Mouse (Mus musculus) midbrain, embryonic 14.5 days (tissue): ENCODE results near the gene Hdac4. TPM values are rescaled to one million over a fixed set of nuclear protein-coding genes. Genes with fewer than 3 reads are reported as not detected.

Experiments
- ATAC-seq: fragments of 200-750 bp; cut with Nextera tagmentation; 2 replicates; pipeline ENCODE4 v1.8.0; 2017; ENCODE audit warnings: moderate number of reproducible peaks, moderate library complexity; ENCODE audit not compliant: low FRiP score, low TSS enrichment
- DNase-seq: peaks from one replicate; pipeline ENCODE4 v3.0.0-alpha.2; 2015
- H3K27ac ChIP-seq: fragments of 300-500 bp; sonication (generic); replicated peaks from 2 replicates; pipeline ENCODE4 v1.5.1; 2014; ENCODE audit warnings: mild to moderate bottlenecking, low read depth, low read length, moderate library complexity
- H3K27me3 ChIP-seq: fragments of 300-500 bp; sonication (generic); 2 replicates; pipeline ENCODE4 v1.6.1; 2014; ENCODE audit warnings: low read length, control low read depth, mixed read lengths; ENCODE audit not compliant: control insufficient read depth, insufficient read depth
- H3K36me3 ChIP-seq: fragments of 300-500 bp; sonication (generic); 2 replicates; pipeline ENCODE4 v1.6.1; 2014; ENCODE audit warnings: low read length, control low read depth; ENCODE audit not compliant: control insufficient read depth, insufficient read depth
- H3K4me1 ChIP-seq: fragments of 300-500 bp; sonication (generic); 2 replicates; pipeline ENCODE4 v1.6.1; 2014; ENCODE audit warnings: mild to moderate bottlenecking, antibody characterized with exemption, low read length, control low read depth; ENCODE audit not compliant: control insufficient read depth, insufficient read depth
- H3K4me2 ChIP-seq: fragments of 300-500 bp; sonication (generic); 2 replicates; pipeline ENCODE4 v1.6.1; 2014; ENCODE audit warnings: mild to moderate bottlenecking, low read length, moderate library complexity
- H3K4me3 ChIP-seq: fragments of 300-500 bp; sonication (generic); replicated peaks from 2 replicates; pipeline ENCODE4 v1.5.1; 2014; ENCODE audit warnings: low read depth, low read length
- H3K9ac ChIP-seq: fragments of 300-500 bp; sonication (generic); replicated peaks from 2 replicates; pipeline ENCODE4 v1.6.1; 2014; ENCODE audit warnings: mild to moderate bottlenecking, low read length, moderate library complexity
- H3K9me3 ChIP-seq: fragments of 300-500 bp; sonication (generic); 2 replicates; pipeline ENCODE4 v1.6.1; 2016; ENCODE audit warnings: low read length, control low read depth, mixed read lengths; ENCODE audit not compliant: control insufficient read depth
- WGBS: fragments of 180-500 bp; shearing (Covaris S2); extraction: QIAGEN DNeasy Blood & Tissue Kit; methylation state at CpG from one replicate; pipeline ENCODE4 v1.1.7; 2014; 5-methylcytosine and 5-hydroxymethylcytosine counted together
- polyA plus RNA-seq: library from polyadenylated mRNA; unstranded; fragments of >200 nt; fragmentation: Nextera tagmentation; extraction: Ambion mirVana; gene quantifications from 2 replicates; pipeline ENCODE4 v1.2.1, GENCODE M21; 2014

Hdac4 gene
- polyA plus RNA-seq, 1 experiment from 2014 or later, result 27.0 TPM

DNA sequence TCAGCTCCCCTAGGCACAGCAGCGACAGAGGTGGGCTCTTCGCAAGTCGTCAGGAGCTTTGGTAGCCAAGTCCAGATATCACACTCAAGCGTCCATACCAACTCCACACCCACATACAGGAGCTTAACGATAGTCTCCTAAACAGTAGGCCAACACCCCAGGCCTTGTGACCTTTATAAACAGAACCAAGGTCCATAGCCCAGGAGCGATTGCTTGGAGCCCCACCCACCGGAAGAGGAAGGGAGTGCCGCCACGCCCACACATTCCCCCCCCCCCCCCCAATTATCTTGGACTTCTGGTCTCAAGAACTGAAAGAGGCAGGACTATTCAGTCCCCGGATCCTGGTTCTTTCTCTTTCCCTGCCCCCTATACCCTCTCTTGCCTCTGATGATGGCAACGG, 301.9 kb downstream of the Hdac4 start:
- H3K4me1 ChIP-seq, result no peaks in the 10 kb centered on the region
- no peak overlapping the region for H3K4me2 ChIP-seq
- no peak overlapping the region for H3K27ac ChIP-seq
- DNase-seq (no peak), ATAC-seq (no peak)
- H3K9me3 ChIP-seq, result no peaks in the 10 kb centered on the region
- H3K36me3 ChIP-seq, result no peaks in the 10 kb centered on the region
- H3K27me3 ChIP-seq, result no peaks in the 10 kb centered on the region
- H3K4me3 ChIP-seq, result no peak overlapping the region
- WGBS, result 94% methylated on average over 11 of the region's 11 CpGs
- H3K9ac ChIP-seq, result no peak overlapping the region

DNA sequence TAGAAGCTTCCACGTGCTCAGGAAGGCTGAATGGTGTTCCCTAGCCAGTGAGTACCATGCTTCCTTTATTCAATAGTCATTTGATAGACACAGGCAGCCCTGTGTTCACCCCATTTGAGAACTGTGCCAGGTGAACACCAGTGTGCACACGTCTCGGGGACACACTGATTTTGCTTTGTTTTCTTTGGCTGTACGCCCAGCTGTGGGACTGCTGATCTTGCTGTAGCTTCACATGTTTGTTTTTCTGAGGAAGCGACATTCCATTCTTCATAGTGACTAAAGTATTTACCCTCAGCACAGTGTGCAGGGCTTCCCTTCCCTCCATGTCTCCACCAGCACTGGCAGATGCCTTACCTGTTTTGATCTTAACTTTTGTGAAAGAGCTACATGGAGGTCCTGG, 312.4 kb downstream of the Hdac4 start:
- Histone ChIP-seq H3K9ac (no peak overlapping the region), H3K36me3 (no peaks in the 10 kb centered on the region), H3K4me2 (no peak overlapping the region), H3K4me3 (no peak overlapping the region), H3K27me3 (no peaks in the 10 kb centered on the region), H3K27ac (no peak overlapping the region), H3K9me3 (peaks cover 10% of the 10 kb centered on the region; the same call in 1 of the 2 replicates), H3K4me1 (no peaks in the 10 kb centered on the region)
- DNase-seq, result peak; percentile 21
- WGBS, result 76% methylated on average over 5 of the region's 5 CpGs
- no peak for ATAC-seq

- ATAC-seq (no peak), DNase-seq (no peak)
- no peaks in the 10 kb centered on the region for H3K27me3 ChIP-seq
- H3K4me1 ChIP-seq, result no peaks in the 10 kb centered on the region
- peaks cover 10% of the 10 kb centered on the region; the same call in 1 of the 2 replicates for H3K9me3 ChIP-seq
- H3K36me3 ChIP-seq, result no peaks in the 10 kb centered on the region
- no peak overlapping the region for H3K9ac ChIP-seq
- no peak overlapping the region for H3K4me2 ChIP-seq
- 80% methylated on average over 8 of the region's 8 CpGs for WGBS
- no peak overlapping the region for H3K27ac ChIP-seq
- H3K4me3 ChIP-seq, result no peak overlapping the region
These were observed 314.6 kb downstream of the Hdac4 start for GRCm38 (mm10) chr1:91880899-91881298.

- no peak overlapping the region for H3K4me2 ChIP-seq
- H3K9me3 ChIP-seq, result peaks cover 10% of the 10 kb centered on the region; the same call in 1 of the 2 replicates
- DNase-seq (no peak), ATAC-seq (no peak)
- H3K4me1 ChIP-seq, result no peaks in the 10 kb centered on the region
- WGBS, result 90% methylated on average over 12 of the region's 12 CpGs
- H3K4me3 ChIP-seq, result no peak overlapping the region
- H3K9ac ChIP-seq, result no peak overlapping the region
- H3K36me3 ChIP-seq, result no peaks in the 10 kb centered on the region
- H3K27me3 ChIP-seq, result no peaks in the 10 kb centered on the region
- no peak overlapping the region for H3K27ac ChIP-seq
These were observed 315.3 kb downstream of the Hdac4 start for GRCm38 (mm10) chr1:91880156-91880555.
